Mouse (Mus musculus): ENCODE data around the gene Baz2a. TPM values are rescaled to one million over a fixed set of nuclear protein-coding genes. Genes with fewer than 3 reads are reported as not detected.

Gene Baz2a
- polyA plus RNA-seq (2017; shearing (Covaris generic)), result 80.6 TPM

DNA sequence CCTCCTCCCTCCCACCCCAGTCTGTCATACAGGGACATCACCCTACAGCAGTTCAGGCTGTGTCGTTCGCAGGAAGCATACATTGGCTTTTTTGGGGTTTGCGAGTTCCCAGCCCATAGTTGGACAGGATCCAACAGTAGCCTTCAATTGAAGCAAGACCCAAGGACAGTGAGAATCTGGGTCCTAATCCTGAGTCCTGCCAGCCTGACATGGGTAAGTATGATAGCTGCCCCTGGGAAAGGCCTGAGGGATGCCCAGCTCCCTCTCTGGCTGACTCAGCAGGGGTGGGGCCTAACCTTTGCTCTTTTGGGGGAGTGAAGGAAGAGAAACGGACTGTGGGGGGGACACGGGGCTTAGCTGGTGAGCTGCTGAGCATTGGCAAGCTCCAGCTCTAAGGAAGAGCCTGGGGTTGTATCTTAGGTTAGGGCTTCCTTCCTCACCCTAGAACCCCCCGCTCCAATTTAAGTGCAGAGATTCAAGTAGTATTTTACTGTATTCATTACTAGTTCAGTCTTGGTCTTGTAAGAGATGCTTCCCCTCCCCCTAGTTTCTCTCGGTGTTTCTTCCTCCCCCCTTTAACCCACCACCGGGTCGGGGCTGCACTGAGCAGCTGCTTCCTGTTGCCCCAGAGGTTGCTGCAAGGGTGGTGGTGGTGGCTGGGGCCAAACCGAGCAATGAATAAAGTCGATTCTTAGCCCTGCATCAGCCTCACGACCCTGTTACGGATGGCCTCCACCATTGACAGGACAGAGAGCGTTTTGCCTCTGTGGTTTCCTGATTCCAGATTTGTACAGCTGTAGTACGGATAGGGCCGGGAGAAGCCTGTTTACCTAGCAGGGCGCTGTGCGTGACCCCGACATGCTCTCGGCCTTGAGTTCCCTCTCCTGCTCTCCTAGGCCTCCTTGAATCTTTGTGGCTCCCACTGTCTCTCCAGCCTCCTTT lies at the start of gene Baz2a:
Baz2a (plus strand) TSS at position 14 of the 942 bp plus-strand sequence.

DNA sequence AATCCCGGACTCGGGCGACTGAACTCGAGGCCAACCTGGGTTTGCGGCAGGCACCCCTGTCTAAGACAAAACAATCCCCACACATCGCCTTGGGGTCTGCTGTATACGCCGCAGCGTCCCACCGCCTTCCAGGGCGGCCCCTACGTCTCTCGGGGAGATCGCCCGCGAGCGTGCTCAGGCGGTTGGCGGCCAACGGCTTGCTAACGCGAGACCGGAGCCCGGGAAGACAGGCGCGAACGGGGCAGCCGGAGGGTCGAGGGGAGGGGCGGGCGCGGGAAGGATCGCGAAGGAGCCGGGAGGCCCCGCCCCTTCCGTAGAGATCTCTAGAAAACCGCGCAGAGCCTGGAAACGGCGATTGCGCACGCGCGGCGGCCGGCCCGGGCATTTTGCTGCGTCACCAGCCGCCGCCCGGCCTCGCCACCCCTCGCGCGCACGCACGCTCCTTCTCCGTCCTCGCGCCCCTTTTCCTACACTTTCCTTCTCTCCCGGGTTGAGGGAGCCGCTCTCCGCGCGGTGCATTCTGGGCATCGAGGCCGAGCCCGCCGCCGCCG lies 32.7 kb upstream of the Baz2a start, which contains the start of gene Ptges3:
Ptges3 (plus strand) TSS at position 354 of the 551 bp plus-strand sequence.

GRCm38 (mm10) chr10:128082880-128083421 lies 8.4 kb upstream of the Baz2a start, which contains the start of gene Atp5b:
TSS of gene Atp5b (plus strand) at chr10:128083273.

Other genes with a start within 250 kb of the Baz2a start
- gene Rdh19, start 241.6 kb upstream of the Baz2a start, polyA plus RNA-seq (2017; shearing (Covaris generic)), result not detected
- not detected for gene Rdh16f2, start 225.1 kb upstream of the Baz2a start, polyA plus RNA-seq (2017; shearing (Covaris generic))
- not detected for gene Rdh7, start 202.8 kb upstream of the Baz2a start, polyA plus RNA-seq (2017; shearing (Covaris generic))
- not detected for gene Sdr9c7, start 193.1 kb upstream of the Baz2a start, polyA plus RNA-seq (2017; shearing (Covaris generic))
- gene Hsd17b6, start 84.0 kb upstream of the Baz2a start, polyA plus RNA-seq (2017; shearing (Covaris generic)), result not detected
- 20.3 TPM for gene Prim1, start 76.4 kb upstream of the Baz2a start, polyA plus RNA-seq (2017; shearing (Covaris generic))
- 675 TPM for gene Naca, start 56.0 kb upstream of the Baz2a start, polyA plus RNA-seq (2017; shearing (Covaris generic))
- gene Ptges3, start 32.6 kb upstream of the Baz2a start, polyA plus RNA-seq (2017; shearing (Covaris generic)), result 94.5 TPM
- gene Atp5b, start 8.3 kb upstream of the Baz2a start, polyA plus RNA-seq (2017; shearing (Covaris generic)), result 1,218 TPM
- 36.9 TPM for gene Rbms2, start 88.7 kb downstream of the Baz2a start, polyA plus RNA-seq (2017; shearing (Covaris generic))
- 0.23 TPM for gene Gls2, start 102.9 kb downstream of the Baz2a start, polyA plus RNA-seq (2017; shearing (Covaris generic))
- gene Spryd4, start 120.2 kb downstream of the Baz2a start, polyA plus RNA-seq (2017; shearing (Covaris generic)), result 15.9 TPM
- not detected for gene Mip, start 134.3 kb downstream of the Baz2a start, polyA plus RNA-seq (2017; shearing (Covaris generic))
- gene Timeless, start 140.5 kb downstream of the Baz2a start, polyA plus RNA-seq (2017; shearing (Covaris generic)), result 25.1 TPM
- gene Apon, start 162.5 kb downstream of the Baz2a start, polyA plus RNA-seq (2017; shearing (Covaris generic)), result not detected
- gene Apof, start 177.1 kb downstream of the Baz2a start, polyA plus RNA-seq (2017; shearing (Covaris generic)), result not detected
- 100 TPM for gene Stat2, start 179.0 kb downstream of the Baz2a start, polyA plus RNA-seq (2017; shearing (Covaris generic))
- not detected for gene Il23a, start 207.2 kb downstream of the Baz2a start, polyA plus RNA-seq (2017; shearing (Covaris generic))
- 45.1 TPM for gene Pan2, start 211.8 kb downstream of the Baz2a start, polyA plus RNA-seq (2017; shearing (Covaris generic))
- 156 TPM for gene Cnpy2, start 230.9 kb downstream of the Baz2a start, polyA plus RNA-seq (2017; shearing (Covaris generic))
- 181 TPM for gene Cs, start 246.2 kb downstream of the Baz2a start, polyA plus RNA-seq (2017; shearing (Covaris generic))